8 mouse cellular contexts compared by ENCODE assay signal in genomic region chr5:89384204-89384603, GRCm38 (mm10).
A peak's percentile ranks its signal among the peaks of the same experiment; 100 is the strongest.
DNase-seq lines count a peak whose midpoint lies in the region; ATAC-seq and TF ChIP-seq lines count a peak whose summit lies in the region.
"Had no signal": no experiment of that assay in that cellular context is flagged by ENCODE, and none has a peak within 500 bp of the region (broad histone marks: within the 10 kb centered on the region; RNA-seq: fewer than 3 reads in every experiment).

No protein-coding gene starts in this region.

- ATAC-seq in lung, postnatal 0 days = peak; percentile 37; the same call in 1 of the 2 replicates

- H3K4me2 ChIP-seq in lung, postnatal 0 days (replicated peaks; ENCODE audit: low read depth, low read length) = no peak overlapping the region
- H3K4me2 ChIP-seq: liver, embryonic 13.5 days had no signal

- TF ChIP-seq EP300 in lung, postnatal 0 days (IDR thresholded peaks at IDR 0.05) = no peak

- no peaks in the 10 kb centered on the region for H3K36me3 ChIP-seq in lung, postnatal 0 days (ENCODE audit: insufficient read depth, low read length)
- H3K36me3 ChIP-seq: liver, embryonic 13.5 days had no signal

- H3K9ac ChIP-seq in lung, postnatal 0 days (replicated peaks; ENCODE audit: low read depth) = no peak overlapping the region
- H3K9ac ChIP-seq: liver, embryonic 13.5 days had no signal

- H3K9me3 ChIP-seq in lung, postnatal 0 days (ENCODE audit: low read length) = no peaks in the 10 kb centered on the region
- H3K9me3 ChIP-seq: liver, embryonic 13.5 days had no signal

- H3K4me1 ChIP-seq in lung, adult 2 months (ENCODE audit: control insufficient read depth, insufficient read depth, low read length) = peaks cover 2% of the 10 kb centered on the region; the same call in 1 of the 2 replicates
- no peaks in the 10 kb centered on the region for H3K4me1 ChIP-seq in lung, postnatal 0 days (ENCODE audit: insufficient read depth, low read depth, low read length)
- H3K4me1 ChIP-seq: liver, embryonic 13.5 days had no signal

- no peaks in the 10 kb centered on the region for H3K27me3 ChIP-seq in lung, postnatal 0 days (replicated peaks; ENCODE audit: insufficient read depth, low read length)
- H3K27me3 ChIP-seq: liver, embryonic 13.5 days had no signal

- 16% methylated on average over 5 of the region's 5 CpGs for WGBS in lung, adult 2 months
- WGBS in lung, postnatal 0 days = 18% methylated on average over 5 of the region's 5 CpGs

- TF ChIP-seq POLR2A in lung, adult 2 months (IDR thresholded peaks at IDR 0.05; ENCODE audit: borderline replicate concordance, extremely low read depth, low read depth, low read length) = no peak

- no peak for DNase-seq in lung, adult 2 months
- no peak for DNase-seq in lung, postnatal 4 days
- peak; percentile 15 for DNase-seq in cerebellum, adult 11-12 months
- peak; percentile 57 for DNase-seq in forelimb bud, embryonic 11.5 days (ENCODE audit: low read depth, low spot score)
- DNase-seq in lung, postnatal 0 days (ENCODE audit: low spot score) = peak; percentile 80
- DNase-seq in yolk sac, embryonic 10.5 days (ENCODE audit: low spot score) = peak; percentile 5
- no peak for DNase-seq in thymus, postnatal 10 days (ENCODE audit: low spot score in 2 of 2)
- DNase-seq: liver, embryonic 13.5 days had no signal

- peak; percentile 19; the same call in 1 of the 2 replicates for TF ChIP-seq CTCF in lung, adult 2 months (IDR thresholded peaks at IDR 0.05; ENCODE audit: insufficient read depth, low read length)
- peak; percentile 70 for TF ChIP-seq CTCF in lung, postnatal 0 days (IDR thresholded peaks at IDR 0.05)

- no peak overlapping the region for H3K4me3 ChIP-seq in lung, adult 2 months (replicated peaks; ENCODE audit: extremely low read depth, low read depth, low read length)
- H3K4me3 ChIP-seq in lung, postnatal 0 days (ENCODE audit: low read depth, low read length) = no peak overlapping the region
- H3K4me3 ChIP-seq: liver, embryonic 13.5 days had no signal

- H3K27ac ChIP-seq in lung, postnatal 0 days (ENCODE audit: low read length) = no peak overlapping the region
- H3K27ac ChIP-seq: liver, embryonic 13.5 days had no signal

Comparison
In these comparisons a context has a peak if more than half of its experiments do, and no peak if none do; other contexts are left out.
1. DNase-seq: peak in cerebellum, adult 11-12 months (single experiment), forelimb bud, embryonic 11.5 days (single experiment), lung, postnatal 0 days (single experiment) and yolk sac, embryonic 10.5 days (single experiment); none in lung, adult 2 months (single experiment), lung, postnatal 4 days (0 of 2) and thymus, postnatal 10 days (0 of 2).